Mouse (Mus musculus) stomach, postnatal 0 days (tissue): ENCODE results near the gene Nfe2l2.

Source experiments
- CTCF ChIP-seq: IDR thresholded peaks from 2 replicates; pipeline ENCODE4 v1.5.1; 2016; ENCODE audit warnings: antibody characterized with exemption, low read depth, mild to moderate bottlenecking, moderate library complexity
- EP300 ChIP-seq: optimal IDR thresholded peaks from 2 replicates; pipeline ENCODE3; 2016; ENCODE audit warnings: antibody characterized with exemption

DNA sequence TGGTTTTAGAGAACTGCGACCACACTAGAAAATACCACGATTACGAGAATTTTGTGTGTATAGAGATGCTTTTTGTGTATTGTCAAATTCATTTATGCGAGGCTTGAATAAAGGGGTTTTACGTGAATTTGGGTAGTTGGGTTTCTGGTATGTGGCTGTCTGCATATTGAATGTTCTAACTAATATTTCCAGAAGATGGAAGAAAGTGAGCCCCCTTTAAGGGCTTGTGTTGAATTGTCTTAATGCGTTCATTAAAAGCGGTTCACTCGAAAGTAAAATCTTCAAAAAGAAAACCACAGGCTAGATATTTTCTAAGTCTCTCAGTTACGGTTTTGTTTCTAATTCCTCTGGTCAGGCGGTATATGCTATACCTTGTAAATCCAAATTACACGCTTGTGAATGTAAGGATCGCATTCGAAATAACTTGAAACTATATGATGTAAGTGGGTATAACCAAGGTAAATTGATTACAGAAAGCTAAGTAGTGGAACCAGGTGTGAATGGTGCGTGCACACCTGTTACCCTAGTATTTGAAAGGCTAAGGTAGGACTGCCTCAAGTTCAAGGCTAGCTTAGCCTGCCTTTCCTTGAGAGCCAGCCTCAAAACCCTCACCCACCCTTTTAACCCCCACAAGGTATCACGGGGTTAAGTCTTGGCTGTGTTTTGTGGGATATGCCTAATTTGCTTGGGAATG, 44.0 kb downstream of the Nfe2l2 start:
- no peak for TF ChIP-seq EP300
- no peak for TF ChIP-seq CTCF
